Mouse (Mus musculus) limb, embryonic 14.5 days (tissue): ENCODE results near the gene Tspyl1. TPM values are rescaled to one million over a fixed set of nuclear protein-coding genes. Genes with fewer than 3 reads are reported as not detected.
A peak's percentile ranks its signal among the peaks of the same experiment; 100 is the strongest.

Experiments
- ATAC-seq: fragments of 200-750 bp; cut with Nextera tagmentation; 2 replicates; pipeline ENCODE4 v1.8.0; 2017; ENCODE audit warnings: low read depth, moderate number of reproducible peaks, moderate TSS enrichment; ENCODE audit not compliant: low FRiP score
- DNase-seq: peaks from one replicate; pipeline ENCODE4 v3.0.0-alpha.2; 2015; ENCODE audit warnings: low spot score
- H3K27ac ChIP-seq: fragments of 300-500 bp; sonication (generic); replicated peaks from 2 replicates; pipeline ENCODE4 v1.5.1; 2014; ENCODE audit warnings: low read depth, mild to moderate bottlenecking, low read length, moderate library complexity, mixed read lengths
- H3K27me3 ChIP-seq: fragments of 300-500 bp; sonication (generic); 2 replicates; pipeline ENCODE4 v1.6.1; 2014; ENCODE audit warnings: low read length, mixed read lengths; ENCODE audit not compliant: control insufficient read depth, insufficient read depth
- H3K36me3 ChIP-seq: fragments of 300-500 bp; sonication (generic); 2 replicates; pipeline ENCODE4 v1.6.1; 2014; ENCODE audit warnings: mild to moderate bottlenecking, low read length, moderate library complexity, mixed read lengths; ENCODE audit not compliant: control insufficient read depth, insufficient read depth
- H3K4me1 ChIP-seq: fragments of 300-500 bp; sonication (generic); 2 replicates; pipeline ENCODE4 v1.6.1; 2014; ENCODE audit warnings: antibody characterized with exemption, low read length, mixed read lengths; ENCODE audit not compliant: control insufficient read depth, insufficient read depth
- H3K4me2 ChIP-seq: fragments of 300-500 bp; sonication (generic); replicated peaks from 2 replicates; pipeline ENCODE4 v1.6.1; 2014; ENCODE audit warnings: low read depth, mild to moderate bottlenecking, low read length, moderate library complexity; ENCODE audit not compliant: severe bottlenecking
- H3K4me3 ChIP-seq: fragments of 300-500 bp; sonication (generic); replicated peaks from 2 replicates; pipeline ENCODE4 v1.5.1; 2014; ENCODE audit warnings: low read length
- H3K9ac ChIP-seq: fragments of 300-500 bp; sonication (generic); 2 replicates; pipeline ENCODE4 v1.6.1; 2014; ENCODE audit warnings: mild to moderate bottlenecking, low read depth, low read length, moderate library complexity; ENCODE audit not compliant: severe bottlenecking
- H3K9me3 ChIP-seq: fragments of 300-500 bp; sonication (generic); 2 replicates; pipeline ENCODE4 v1.6.1; 2016; ENCODE audit warnings: low read length; ENCODE audit not compliant: control insufficient read depth
- POLR2A ChIP-seq: fragments of 200-500 bp; IDR thresholded peaks from 2 replicates; pipeline ENCODE4 v1.8.0; 2012; ENCODE audit warnings: inconsistent platforms, mild to moderate bottlenecking, moderate library complexity, borderline replicate concordance; ENCODE audit not compliant: insufficient read depth, insufficient read length; ENCODE audit errors: extremely low read depth
- WGBS: fragments of 180-500 bp; shearing (Covaris S2); extraction: QIAGEN DNeasy Blood & Tissue Kit; methylation state at CpG from one replicate; pipeline ENCODE4 v1.1.7; 2014; 5-methylcytosine and 5-hydroxymethylcytosine counted together
- polyA plus RNA-seq, 2 experiments: library from polyadenylated mRNA; depleted of rRNA in 1 of 2; stranded (reverse) in 1 of 2; unstranded in 1 of 2; fragments of >200 nt; fragmentation: Nextera tagmentation in 1 of 2; extraction: Ambion mirVana in 1 of 2; gene quantifications; 2 replicates each; pipeline versions ENCODE4 v1.2.1 to v1.2.3; 2012 to 2014

Gene Tspyl1
- polyA plus RNA-seq (2012; rRNA removed) = 39.6 and 40.7 TPM in 2 replicates
- polyA plus RNA-seq (2014; fragmentation: Nextera tagmentation; extraction: Ambion mirVana) = 44.4 and 51.5 TPM in 2 replicates

GRCm38 (mm10) chr10:34281962-34282388, at the start of gene Tspyl1:
TSS of gene Tspyl1 (plus strand) at chr10:34282190.
- H3K4me2 ChIP-seq = peak within 1 kb of the TSS; percentile 75
- H3K9me3 ChIP-seq = no peaks in the 10 kb centered on the region
- peak; percentile 97 for ATAC-seq
- peak; percentile 67; the same call in 1 of the 2 replicates for TF ChIP-seq POLR2A
- WGBS = under 1% methylated on average over 35 of the region's 38 CpGs
- peaks cover 5% of the 10 kb centered on the region; the same call in 1 of the 2 replicates for H3K36me3 ChIP-seq
- peak within 1 kb of the TSS; percentile 87 for H3K4me3 ChIP-seq
- peak within 1 kb of the TSS; percentile 88 for H3K9ac ChIP-seq
- H3K27me3 ChIP-seq = no peaks in the 10 kb centered on the region
- DNase-seq = peak; percentile 98
- H3K4me1 ChIP-seq = peaks cover 11% of the 10 kb centered on the region
- H3K27ac ChIP-seq = peak within 1 kb of the TSS; percentile 87

GRCm38 (mm10) chr10:34233418-34233817, 48.6 kb upstream of the Tspyl1 start:
- Histone ChIP-seq H3K9ac (no peak overlapping the region), H3K27ac (no peak overlapping the region), H3K4me2 (no peak overlapping the region), H3K36me3 (no peaks in the 10 kb centered on the region), H3K4me3 (no peak overlapping the region), H3K4me1 (no peaks in the 10 kb centered on the region), H3K27me3 (no peaks in the 10 kb centered on the region), H3K9me3 (no peaks in the 10 kb centered on the region)
- 58% methylated on average over 1 of the region's 1 CpGs for WGBS
- ATAC-seq (no peak), DNase-seq (no peak)
- no peak for TF ChIP-seq POLR2A

DNA sequence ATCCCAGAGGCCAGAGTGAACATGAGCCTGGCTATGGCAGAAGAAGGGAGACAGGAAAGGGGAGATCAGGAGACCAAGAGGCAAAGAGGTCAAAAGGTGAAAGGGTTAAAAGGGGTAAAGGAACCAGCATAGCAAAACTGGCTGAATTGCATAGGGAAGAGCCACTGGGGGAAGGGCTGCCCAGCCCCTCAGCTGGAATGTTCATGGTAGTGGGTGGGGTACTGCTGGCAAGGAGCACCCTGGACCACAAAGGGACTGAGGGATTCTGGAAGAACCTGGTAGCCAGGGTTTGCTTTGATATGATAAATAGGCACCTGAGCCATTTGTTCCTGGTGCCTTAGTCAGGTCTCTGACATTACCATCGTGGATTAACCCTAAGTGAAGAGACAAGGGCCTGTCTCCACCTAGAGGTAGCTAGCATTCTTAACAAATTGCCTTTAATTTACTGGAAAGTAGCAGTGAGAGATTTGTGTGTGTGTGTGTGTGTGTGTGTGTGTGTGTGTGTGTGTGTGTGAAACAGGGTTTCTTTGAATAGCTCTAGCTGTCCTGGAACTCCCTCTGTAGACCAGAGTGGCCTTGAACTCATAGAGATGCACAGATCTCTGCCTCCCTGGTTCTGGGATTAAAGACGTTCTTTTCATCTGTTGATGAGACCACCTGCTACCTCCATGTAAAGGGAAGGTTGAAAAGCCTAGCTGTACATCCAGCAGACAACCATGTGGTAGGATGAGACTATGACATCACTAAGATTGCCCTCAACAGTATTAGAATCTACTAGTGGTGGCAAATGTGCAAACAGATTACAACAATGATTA, 47.9 kb upstream of the Tspyl1 start:
- H3K27me3 ChIP-seq = no peaks in the 10 kb centered on the region
- H3K9ac ChIP-seq = no peak overlapping the region
- no peak overlapping the region for H3K4me3 ChIP-seq
- H3K4me1 ChIP-seq = no peaks in the 10 kb centered on the region
- DNase-seq (peak; percentile 23), ATAC-seq (no peak)
- no peaks in the 10 kb centered on the region for H3K9me3 ChIP-seq
- no peak overlapping the region for H3K27ac ChIP-seq
- no peak overlapping the region for H3K4me2 ChIP-seq
- WGBS = 22% methylated on average over 2 of the region's 2 CpGs
- no peak for TF ChIP-seq POLR2A
- no peaks in the 10 kb centered on the region for H3K36me3 ChIP-seq

DNA sequence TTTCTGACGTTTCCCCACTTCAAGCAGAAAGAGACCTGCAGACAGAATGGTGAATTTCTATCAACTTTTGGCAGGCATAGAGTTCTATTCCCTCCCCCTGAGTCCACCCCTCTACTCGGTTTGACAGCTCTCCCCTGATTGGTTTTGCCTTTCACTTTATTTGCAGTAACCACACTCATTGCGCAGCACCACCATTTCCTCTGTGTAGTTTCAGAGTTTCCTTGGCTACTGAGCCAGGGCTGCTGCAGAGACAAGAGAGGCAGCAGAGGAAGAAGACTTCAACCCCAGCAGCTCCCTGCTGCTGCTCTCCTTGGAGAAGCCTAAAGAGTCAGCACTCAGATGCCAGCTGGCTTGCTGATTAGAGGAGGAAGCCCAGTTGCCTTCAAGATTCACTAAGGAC, 46.6 kb upstream of the Tspyl1 start:
- Histone ChIP-seq H3K9me3 (no peaks in the 10 kb centered on the region), H3K27me3 (no peaks in the 10 kb centered on the region), H3K4me2 (no peak overlapping the region), H3K36me3 (no peaks in the 10 kb centered on the region), H3K9ac (0 out of 2 replicates have a peak overlapping the region, but pooled peaks have one; percentile 25), H3K27ac (no peak overlapping the region), H3K4me1 (no peaks in the 10 kb centered on the region), H3K4me3 (no peak overlapping the region)
- WGBS = 41% methylated on average over 3 of the region's 3 CpGs
- no peak for DNase-seq
- no peak for ATAC-seq
- no peak for TF ChIP-seq POLR2A

DNA sequence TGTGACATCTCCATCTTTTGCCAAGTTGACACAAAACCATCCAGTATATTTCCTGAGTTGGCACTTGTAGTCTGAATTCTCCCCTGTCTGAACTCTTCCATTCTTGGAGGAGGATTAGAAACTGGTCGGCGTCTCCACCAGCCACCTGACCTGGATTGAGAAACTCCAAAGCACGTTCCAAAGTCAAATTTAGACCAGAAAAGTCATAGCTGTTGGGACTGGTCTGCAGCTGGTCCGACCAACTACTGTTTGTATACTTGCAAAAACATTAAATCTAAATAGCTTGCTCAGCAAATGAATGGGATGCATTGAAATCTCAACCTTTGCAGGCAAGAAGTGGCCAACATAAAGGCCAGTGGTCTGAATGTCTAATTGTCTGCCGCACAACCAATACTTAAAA, 45.4 kb upstream of the Tspyl1 start:
- H3K9ac ChIP-seq = no peak overlapping the region
- H3K4me2 ChIP-seq = no peak overlapping the region
- H3K27ac ChIP-seq = no peak overlapping the region
- H3K27me3 ChIP-seq = no peaks in the 10 kb centered on the region
- 82% methylated on average over 5 of the region's 5 CpGs for WGBS
- H3K4me3 ChIP-seq = no peak overlapping the region
- H3K36me3 ChIP-seq = no peaks in the 10 kb centered on the region
- no peak for ATAC-seq
- no peaks in the 10 kb centered on the region for H3K4me1 ChIP-seq
- H3K9me3 ChIP-seq = no peaks in the 10 kb centered on the region
- TF ChIP-seq POLR2A = no peak
- DNase-seq = no peak
